Mouse (Mus musculus): Measurements from ENCODE around the gene Slc5a8. TPM values are rescaled to one million over a fixed set of nuclear protein-coding genes. Genes with fewer than 3 reads are reported as not detected.

Gene Slc5a8
- polyA plus RNA-seq, 1 experiment from 2014 or later: 0.04 TPM

Other genes starting within 250 kb of the Slc5a8 start
- not detected in 2 replicates for gene Spic, start 201.0 kb upstream of the Slc5a8 start, polyA plus RNA-seq (2015; fragmentation: Nextera tagmentation; extraction: Ambion mirVana)
- gene Arl1, start 155.1 kb upstream of the Slc5a8 start, polyA plus RNA-seq (2015; fragmentation: Nextera tagmentation; extraction: Ambion mirVana): 135 and 150 TPM in 2 replicates
- 11.1 and 11.7 TPM in 2 replicates for gene Utp20, start 59.2 kb upstream of the Slc5a8 start, polyA plus RNA-seq (2015; fragmentation: Nextera tagmentation; extraction: Ambion mirVana)